Mouse (Mus musculus) liver, embryonic 11.5 days (tissue): ENCODE data around the gene Rnf207. TPM values are rescaled to one million over a fixed set of nuclear protein-coding genes. Genes with fewer than 3 reads are reported as not detected.

Source experiments
- ATAC-seq: fragments of 200-750 bp; cut with Nextera tagmentation; replicated peaks from 2 replicates; pipeline ENCODE4 v1.8.0; 2017; ENCODE audit warnings: moderate number of reproducible peaks, mild to moderate bottlenecking, moderate TSS enrichment, moderate library complexity; ENCODE audit not compliant: low FRiP score
- DNase-seq: peaks from one replicate; pipeline ENCODE4 v3.0.0-alpha.2; 2017; ENCODE audit warnings: low spot score
- H3K27ac ChIP-seq: fragments of 300-500 bp; sonication (generic); 2 replicates; pipeline ENCODE4 v1.5.1; 2014; ENCODE audit warnings: mild to moderate bottlenecking, low read depth, low read length, control low read depth
- H3K27me3 ChIP-seq: fragments of 300-500 bp; sonication (generic); replicated peaks from 2 replicates; pipeline ENCODE4 v1.6.1; 2014; ENCODE audit warnings: low read length, mixed read lengths; ENCODE audit not compliant: control insufficient read depth, insufficient read depth
- H3K36me3 ChIP-seq: fragments of 300-500 bp; sonication (generic); 2 replicates; pipeline ENCODE4 v1.6.1; 2014; ENCODE audit warnings: mild to moderate bottlenecking, low read length, moderate library complexity, mixed read lengths; ENCODE audit not compliant: control insufficient read depth, insufficient read depth
- H3K4me1 ChIP-seq: fragments of 300-500 bp; sonication (generic); replicated peaks from 2 replicates; pipeline ENCODE4 v1.6.1; 2014; ENCODE audit warnings: low read length, mixed read lengths; ENCODE audit not compliant: control insufficient read depth, insufficient read depth
- H3K4me2 ChIP-seq: fragments of 300-500 bp; sonication (generic); 2 replicates; pipeline ENCODE4 v1.6.1; 2014; ENCODE audit warnings: mild to moderate bottlenecking, control low read depth, moderate library complexity
- H3K4me3 ChIP-seq: fragments of 300-500 bp; sonication (generic); 2 replicates; pipeline ENCODE4 v1.5.1; 2014; ENCODE audit warnings: low read depth, low read length, control low read depth
- H3K9ac ChIP-seq: fragments of 300-500 bp; sonication (generic); 2 replicates; pipeline ENCODE4 v1.6.1; 2014; ENCODE audit warnings: low read depth, low read length, control low read depth
- H3K9me3 ChIP-seq: fragments of 300-500 bp; sonication (generic); 2 replicates; pipeline ENCODE4 v1.6.1; 2016; ENCODE audit warnings: low read length, inconsistent platforms, mixed read lengths; ENCODE audit not compliant: control insufficient read depth
- WGBS: fragments of 180-500 bp; shearing (Covaris S2); extraction: QIAGEN DNeasy Blood & Tissue Kit; methylation state at CpG from one replicate; pipeline ENCODE4 v1.1.7; 2014; 5-methylcytosine and 5-hydroxymethylcytosine counted together
- polyA plus RNA-seq: library from polyadenylated mRNA; unstranded; fragments of >200 nt; fragmentation: Nextera tagmentation; extraction: Ambion mirVana; gene quantifications from 2 replicates; pipeline ENCODE4 v1.2.1, GENCODE M21; 2014

Rnf207 gene
- polyA plus RNA-seq, 1 experiment from 2014 or later, result 0.97 TPM

- H3K9me3 ChIP-seq, result no peaks in the 10 kb centered on the region
- DNase-seq (peak; percentile 73), ATAC-seq (no peak)
- WGBS, result 7% methylated on average over 26 of the region's 26 CpGs
- no peaks in the 10 kb centered on the region for H3K36me3 ChIP-seq
- peaks cover 19% of the 10 kb centered on the region for H3K4me1 ChIP-seq
- H3K9ac ChIP-seq, result no peak overlapping the region
- peaks cover 92% of the 10 kb centered on the region for H3K27me3 ChIP-seq
- no peak overlapping the region for H3K4me3 ChIP-seq
- peak overlapping the region; percentile 16; the same call in 1 of the 2 replicates for H3K4me2 ChIP-seq
- H3K27ac ChIP-seq, result no peak overlapping the region
These were observed 31.9 kb downstream of the Rnf207 start for GRCm38 (mm10) chr4:152286887-152287286.

- peak overlapping the region; percentile 45 for H3K4me2 ChIP-seq
- DNase-seq, result no peak
- no peak for ATAC-seq
- H3K27ac ChIP-seq, result no peak overlapping the region
- H3K4me3 ChIP-seq, result peak overlapping the region; percentile 26
- no peaks in the 10 kb centered on the region for H3K9me3 ChIP-seq
- WGBS, result 7% methylated on average over 32 of the region's 32 CpGs
- peaks cover 19% of the 10 kb centered on the region for H3K4me1 ChIP-seq
- H3K27me3 ChIP-seq, result peaks cover 92% of the 10 kb centered on the region
- H3K36me3 ChIP-seq, result no peaks in the 10 kb centered on the region
- H3K9ac ChIP-seq, result no peak overlapping the region
These were observed 32.6 kb downstream of the Rnf207 start for GRCm38 (mm10) chr4:152286183-152286582.

- Histone ChIP-seq H3K4me3 (no peak overlapping the region), H3K27ac (no peak overlapping the region), H3K4me1 (peaks cover 19% of the 10 kb centered on the region), H3K4me2 (no peak overlapping the region), H3K27me3 (peaks cover 92% of the 10 kb centered on the region), H3K36me3 (no peaks in the 10 kb centered on the region), H3K9ac (no peak overlapping the region), H3K9me3 (no peaks in the 10 kb centered on the region)
- WGBS, result 3% methylated on average over 10 of the region's 10 CpGs
- DNase-seq (no peak), ATAC-seq (no peak)
These were observed 33.3 kb downstream of the Rnf207 start for GRCm38 (mm10) chr4:152285505-152285904.

GRCm38 (mm10) chr4:152283186-152283950 lies 35.4 kb downstream of the Rnf207 start:
- Histone ChIP-seq H3K27ac (no peak overlapping the region), H3K27me3 (peaks cover 87% of the 10 kb centered on the region), H3K4me3 (peak overlapping the region; percentile 30), H3K9ac (no peak overlapping the region), H3K36me3 (no peaks in the 10 kb centered on the region), H3K9me3 (no peaks in the 10 kb centered on the region), H3K4me1 (peaks cover 17% of the 10 kb centered on the region), H3K4me2 (peak overlapping the region; percentile 65)
- peak; percentile 77 for ATAC-seq
- 4% methylated on average over 70 of the region's 70 CpGs for WGBS
- peak; percentile 87 for DNase-seq

DNA sequence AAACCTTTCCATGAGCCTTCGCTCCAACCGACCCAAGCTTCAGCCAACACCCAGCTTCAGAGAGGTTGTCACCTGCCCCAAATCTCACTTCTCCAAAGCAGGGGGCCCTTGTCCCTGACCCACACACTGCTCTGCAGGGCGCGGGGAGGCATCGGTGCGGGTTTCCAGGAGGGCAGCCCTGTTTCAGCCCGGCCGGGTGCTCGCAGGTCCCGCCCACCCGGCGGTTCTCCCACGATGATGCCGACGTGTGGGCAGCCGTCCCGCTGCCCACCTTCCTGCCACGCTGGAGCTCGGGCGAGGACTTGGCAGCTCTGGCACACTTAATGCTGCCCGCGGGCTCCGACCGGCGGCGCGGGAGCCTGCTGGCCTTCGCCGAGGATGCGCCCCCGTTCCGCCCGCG lies 36.1 kb downstream of the Rnf207 start:
- DNase-seq, result no peak
- Histone ChIP-seq H3K27me3 (peaks cover 81% of the 10 kb centered on the region), H3K4me3 (peak overlapping the region; percentile 30), H3K27ac (no peak overlapping the region), H3K9ac (no peak overlapping the region), H3K36me3 (no peaks in the 10 kb centered on the region), H3K9me3 (no peaks in the 10 kb centered on the region), H3K4me1 (peaks cover 17% of the 10 kb centered on the region), H3K4me2 (peak overlapping the region; percentile 65)
- ATAC-seq, result no peak
- WGBS, result 17% methylated on average over 34 of the region's 34 CpGs

- WGBS, result 43% methylated on average over 15 of the region's 15 CpGs
- H3K9ac ChIP-seq, result no peak overlapping the region
- no peaks in the 10 kb centered on the region for H3K9me3 ChIP-seq
- H3K4me2 ChIP-seq, result no peak overlapping the region
- no peak overlapping the region for H3K27ac ChIP-seq
- H3K4me1 ChIP-seq, result peaks cover 17% of the 10 kb centered on the region
- H3K4me3 ChIP-seq, result no peak overlapping the region
- H3K36me3 ChIP-seq, result no peaks in the 10 kb centered on the region
- ATAC-seq (no peak), DNase-seq (no peak)
- peaks cover 69% of the 10 kb centered on the region for H3K27me3 ChIP-seq
These were observed 37.2 kb downstream of the Rnf207 start for GRCm38 (mm10) chr4:152281601-152282000.

DNA sequence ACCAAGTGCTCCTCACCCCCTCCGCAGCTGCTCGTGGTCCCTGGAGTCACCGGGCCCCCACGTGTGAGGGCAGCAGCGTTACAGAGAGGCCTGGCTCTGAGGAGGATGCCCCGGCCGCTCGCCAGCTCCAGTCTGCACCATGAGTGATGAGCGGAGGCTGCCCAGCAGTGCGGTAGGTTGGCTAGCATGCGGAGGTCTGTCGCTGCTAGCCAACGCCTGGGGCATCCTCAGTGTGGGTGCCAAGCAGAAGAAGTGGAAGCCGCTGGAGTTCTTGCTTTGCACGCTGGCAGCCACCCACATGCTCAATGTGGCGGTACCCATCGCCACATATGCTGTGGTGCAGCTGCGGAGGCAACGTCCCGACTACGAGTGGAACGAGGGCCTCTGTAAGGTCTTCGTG lies 39.8 kb downstream of the Rnf207 start:
- peaks cover 16% of the 10 kb centered on the region for H3K4me1 ChIP-seq
- H3K9ac ChIP-seq, result no peak overlapping the region
- H3K27me3 ChIP-seq, result peaks cover 66% of the 10 kb centered on the region
- no peaks in the 10 kb centered on the region for H3K9me3 ChIP-seq
- no peak overlapping the region for H3K4me3 ChIP-seq
- 88% methylated on average over 23 of the region's 23 CpGs for WGBS
- ATAC-seq (no peak), DNase-seq (no peak)
- no peak overlapping the region for H3K4me2 ChIP-seq
- H3K27ac ChIP-seq, result no peak overlapping the region
- H3K36me3 ChIP-seq, result no peaks in the 10 kb centered on the region

GRCm38 (mm10) chr4:152277916-152278315 lies 40.9 kb downstream of the Rnf207 start:
- no peak overlapping the region for H3K4me3 ChIP-seq
- H3K27ac ChIP-seq, result no peak overlapping the region
- DNase-seq, result no peak
- H3K4me2 ChIP-seq, result no peak overlapping the region
- H3K36me3 ChIP-seq, result no peaks in the 10 kb centered on the region
- ATAC-seq, result no peak
- H3K27me3 ChIP-seq, result peaks cover 66% of the 10 kb centered on the region
- 64% methylated on average over 2 of the region's 2 CpGs for WGBS
- H3K4me1 ChIP-seq, result peaks cover 9% of the 10 kb centered on the region
- H3K9ac ChIP-seq, result no peak overlapping the region
- H3K9me3 ChIP-seq, result no peaks in the 10 kb centered on the region
